Comparison of ENCODE assay signal across 21 mouse cellular contexts in the genomic region with DNA sequence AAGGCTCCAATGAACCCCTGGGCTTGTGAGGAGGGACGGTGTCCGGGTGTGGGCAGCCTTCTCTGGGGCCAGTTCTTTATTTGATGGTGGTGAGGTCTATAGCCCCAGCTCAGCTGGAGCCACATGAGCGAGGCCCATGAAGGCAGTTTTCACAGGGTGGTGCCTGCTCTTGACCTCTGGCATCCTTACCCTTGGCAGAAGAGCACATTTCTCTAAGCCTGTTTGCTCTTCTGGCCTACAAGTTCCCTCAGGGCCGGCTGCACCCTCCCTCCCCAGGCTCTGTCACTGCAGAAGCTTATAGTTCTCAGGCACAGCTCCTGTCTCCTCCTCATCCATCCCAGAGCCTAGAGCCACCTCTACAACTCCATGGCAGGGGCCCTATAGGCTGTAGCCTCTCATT.
DNase-seq lines count a peak whose midpoint lies in the region; ATAC-seq and TF ChIP-seq lines count a peak whose summit lies in the region.
"Had no signal": no experiment of that assay in that cellular context is flagged by ENCODE, and none has a peak within 500 bp of the region (broad histone marks: within the 10 kb centered on the region; RNA-seq: fewer than 3 reads in every experiment).

No protein-coding gene starts in this region.

- H3K9me3 ChIP-seq in hindbrain, embryonic 10.5 days: no peaks in the 10 kb centered on the region
- no peaks in the 10 kb centered on the region for H3K9me3 ChIP-seq in hindbrain, embryonic 14.5 days (ENCODE audit: control insufficient read depth, low read length)
- no peaks in the 10 kb centered on the region for H3K9me3 ChIP-seq in neural tube, embryonic 13.5 days
- no peaks in the 10 kb centered on the region for H3K9me3 ChIP-seq in hindbrain, embryonic 12.5 days (replicated peaks)
- H3K9me3 ChIP-seq: heart, embryonic 12.5 days; hindbrain, embryonic 15.5 days; limb, embryonic 15.5 days; liver, embryonic 15.5 days had no signal

- H3K9ac ChIP-seq in hindbrain, embryonic 14.5 days: no peak overlapping the region
- no peak overlapping the region for H3K9ac ChIP-seq in neural tube, embryonic 13.5 days
- H3K9ac ChIP-seq in hindbrain, embryonic 12.5 days: no peak overlapping the region
- H3K9ac ChIP-seq: heart, embryonic 12.5 days; hindbrain, embryonic 15.5 days; limb, embryonic 15.5 days; liver, embryonic 15.5 days had no signal

- peaks cover 100% of the 10 kb centered on the region for H3K4me1 ChIP-seq in hindbrain, embryonic 10.5 days (replicated peaks)
- H3K4me1 ChIP-seq in hindbrain, embryonic 14.5 days (replicated peaks; ENCODE audit: control insufficient read depth, insufficient read depth, low read length): peaks cover 70% of the 10 kb centered on the region
- peaks cover 100% of the 10 kb centered on the region for H3K4me1 ChIP-seq in neural tube, embryonic 13.5 days (replicated peaks)
- peaks cover 98% of the 10 kb centered on the region for H3K4me1 ChIP-seq in hindbrain, embryonic 12.5 days
- H3K4me1 ChIP-seq in thymus, adult 2 months (replicated peaks; ENCODE audit: control insufficient read depth, insufficient read depth, low read length): peaks cover 44% of the 10 kb centered on the region

- no peaks in the 10 kb centered on the region for H3K36me3 ChIP-seq in hindbrain, embryonic 10.5 days
- H3K36me3 ChIP-seq in hindbrain, embryonic 14.5 days (replicated peaks; ENCODE audit: control insufficient read depth, insufficient read depth): no peaks in the 10 kb centered on the region
- no peaks in the 10 kb centered on the region for H3K36me3 ChIP-seq in neural tube, embryonic 13.5 days
- no peaks in the 10 kb centered on the region for H3K36me3 ChIP-seq in hindbrain, embryonic 12.5 days
- H3K36me3 ChIP-seq in thymus, adult 2 months (ENCODE audit: control insufficient read depth, insufficient read depth, low read length): no peaks in the 10 kb centered on the region
- H3K36me3 ChIP-seq: heart, embryonic 12.5 days; hindbrain, embryonic 15.5 days; limb, embryonic 15.5 days; liver, embryonic 15.5 days had no signal

- no peak for ATAC-seq in hindbrain, embryonic 14.5 days (ENCODE audit: low FRiP score)
- no peak for ATAC-seq in neural tube, embryonic 13.5 days (ENCODE audit: low read depth)
- ATAC-seq in hindbrain, embryonic 12.5 days (ENCODE audit: low FRiP score): no peak
- ATAC-seq: intestine, postnatal 0 days had no signal

- DNase-seq in hindbrain, embryonic 10.5 days (ENCODE audit: low spot score): no peak
- DNase-seq in hindbrain, embryonic 14.5 days (ENCODE audit: low spot score): no peak
- no peak for DNase-seq in neural tube, embryonic 10.5 days (ENCODE audit: extremely low spot score, low spot score)
- no peak for DNase-seq in thymus, adult 2 months
- no peak for DNase-seq in spleen, postnatal 4 days (ENCODE audit: low spot score in 2 of 2)
- DNase-seq: adrenal gland, adult 8-10 months; B cell, adult 2 months; cerebellum, adult 11-12 months; gastrocnemius, postnatal 10 days; heart, postnatal 10 days; kidney, postnatal 25 days; right cerebral cortex, postnatal 14 days; thymus, postnatal 36 days had no signal

- H3K27me3 ChIP-seq in hindbrain, embryonic 10.5 days (ENCODE audit: insufficient read depth, poor library complexity, severe bottlenecking): peaks cover 69% of the 10 kb centered on the region
- H3K27me3 ChIP-seq in hindbrain, embryonic 14.5 days (ENCODE audit: control insufficient read depth, insufficient read depth, low read length): no peaks in the 10 kb centered on the region
- no peaks in the 10 kb centered on the region for H3K27me3 ChIP-seq in neural tube, embryonic 13.5 days
- H3K27me3 ChIP-seq in hindbrain, embryonic 12.5 days: peaks cover 7% of the 10 kb centered on the region; the same call in 1 of the 2 replicates
- H3K27me3 ChIP-seq in thymus, adult 2 months (ENCODE audit: control insufficient read depth, insufficient read depth, low read length): no peaks in the 10 kb centered on the region
- H3K27me3 ChIP-seq: hindbrain, embryonic 15.5 days; limb, embryonic 15.5 days had no signal

- TF ChIP-seq CTCF in thymus, adult 2 months (IDR thresholded peaks at IDR 0.05; ENCODE audit: borderline replicate concordance, control insufficient read depth, extremely low read depth, insufficient read depth, low read length, poor library complexity): no peak

- TF ChIP-seq POLR2A in thymus, adult 2 months (IDR thresholded peaks at IDR 0.05; ENCODE audit: control insufficient read depth, extremely low read depth, insufficient read depth, low read length, poor library complexity): no peak

- no peak overlapping the region for H3K4me2 ChIP-seq in hindbrain, embryonic 14.5 days (replicated peaks)
- H3K4me2 ChIP-seq in neural tube, embryonic 13.5 days: no peak overlapping the region
- no peak overlapping the region for H3K4me2 ChIP-seq in hindbrain, embryonic 12.5 days (replicated peaks)
- H3K4me2 ChIP-seq: heart, embryonic 12.5 days; hindbrain, embryonic 15.5 days; limb, embryonic 15.5 days; liver, embryonic 15.5 days had no signal

- H3K27ac ChIP-seq in hindbrain, embryonic 10.5 days: peak overlapping the region; percentile 88
- H3K27ac ChIP-seq in hindbrain, embryonic 14.5 days: no peak overlapping the region
- H3K27ac ChIP-seq in neural tube, embryonic 13.5 days (replicated peaks): peak overlapping the region; percentile 88; the same call in 1 of the 2 replicates
- 0 out of 2 replicates have a peak overlapping the region, but pooled peaks have one; percentile 96 for H3K27ac ChIP-seq in hindbrain, embryonic 12.5 days
- no peak overlapping the region for H3K27ac ChIP-seq in thymus, adult 2 months (ENCODE audit: control insufficient read depth, insufficient read depth, low read length)
- H3K27ac ChIP-seq: limb, embryonic 15.5 days; liver, embryonic 15.5 days; macrophage had no signal

- 86% methylated on average over 4 of the region's 4 CpGs for WGBS in hindbrain, embryonic 10.5 days
- WGBS in hindbrain, embryonic 14.5 days: 68% methylated on average over 4 of the region's 4 CpGs
- 78% methylated on average over 4 of the region's 4 CpGs for WGBS in neural tube, embryonic 13.5 days
- 80% methylated on average over 4 of the region's 4 CpGs for WGBS in hindbrain, embryonic 12.5 days
- 96% methylated on average over 4 of the region's 4 CpGs for WGBS in thymus, adult 2 months

- H3K4me3 ChIP-seq in hindbrain, embryonic 10.5 days: no peak overlapping the region
- no peak overlapping the region for H3K4me3 ChIP-seq in hindbrain, embryonic 14.5 days (replicated peaks; ENCODE audit: low read length)
- no peak overlapping the region for H3K4me3 ChIP-seq in neural tube, embryonic 13.5 days
- no peak overlapping the region for H3K4me3 ChIP-seq in hindbrain, embryonic 12.5 days
- no peak overlapping the region for H3K4me3 ChIP-seq in thymus, adult 2 months (ENCODE audit: control insufficient read depth, insufficient read depth, low read length)
- H3K4me3 ChIP-seq: heart, embryonic 12.5 days; hindbrain, embryonic 15.5 days; limb, embryonic 15.5 days; liver, embryonic 15.5 days had no signal

Comparison
In these comparisons a context has a peak if more than half of its experiments do, and no peak if none do; other contexts are left out.
1. H3K27ac ChIP-seq: peak in hindbrain, embryonic 10.5 days (single experiment), neural tube, embryonic 13.5 days (single experiment) and hindbrain, embryonic 12.5 days (single experiment); none in hindbrain, embryonic 14.5 days (single experiment) and thymus, adult 2 months (single experiment).